Mouse (Mus musculus) ovary, adult 18-20 months (tissue): ENCODE measurements around the gene Epn1.
A peak's percentile ranks its signal among the peaks of the same experiment; 100 is the strongest.

ENCODE experiments used
- DNase-seq: peaks from one replicate; pipeline ENCODE4 v3.0.0; 2022; ENCODE audit warnings: low spot score, mixed read lengths

Epn1 gene

DNA sequence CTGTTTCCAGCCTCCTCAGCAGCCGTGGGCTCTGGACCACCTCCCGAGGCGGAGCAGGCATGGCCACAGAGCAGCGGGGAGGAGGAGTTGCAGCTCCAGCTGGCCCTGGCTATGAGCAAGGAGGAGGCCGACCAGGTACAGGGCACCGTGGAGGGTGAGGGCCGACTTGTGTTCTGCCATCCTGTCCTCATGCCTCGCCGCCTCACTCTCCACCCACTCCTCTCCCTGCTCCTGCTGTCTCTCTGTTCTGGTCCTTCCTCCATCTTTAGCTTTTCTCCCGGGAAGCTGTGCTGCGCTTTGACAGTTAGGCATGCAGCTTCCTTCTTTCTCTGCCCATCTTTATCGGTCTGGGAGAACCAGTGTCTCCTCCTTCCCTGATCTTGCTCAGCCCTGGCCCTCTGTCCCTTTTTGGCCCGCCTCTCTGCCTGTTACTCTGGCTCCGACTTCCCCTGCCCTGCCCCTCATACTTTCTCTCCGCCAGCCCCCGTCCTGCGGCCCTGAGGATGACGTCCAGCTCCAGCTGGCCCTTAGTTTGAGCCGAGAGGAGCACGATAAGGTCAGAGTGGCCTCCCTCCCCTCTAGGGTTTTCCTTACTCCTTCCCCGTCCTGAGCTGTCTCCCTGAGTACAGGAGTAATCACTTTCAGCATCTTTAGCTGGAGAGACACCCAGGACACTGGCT lies 12.9 kb downstream of the Epn1 start:
- DNase-seq = no peak

DNA sequence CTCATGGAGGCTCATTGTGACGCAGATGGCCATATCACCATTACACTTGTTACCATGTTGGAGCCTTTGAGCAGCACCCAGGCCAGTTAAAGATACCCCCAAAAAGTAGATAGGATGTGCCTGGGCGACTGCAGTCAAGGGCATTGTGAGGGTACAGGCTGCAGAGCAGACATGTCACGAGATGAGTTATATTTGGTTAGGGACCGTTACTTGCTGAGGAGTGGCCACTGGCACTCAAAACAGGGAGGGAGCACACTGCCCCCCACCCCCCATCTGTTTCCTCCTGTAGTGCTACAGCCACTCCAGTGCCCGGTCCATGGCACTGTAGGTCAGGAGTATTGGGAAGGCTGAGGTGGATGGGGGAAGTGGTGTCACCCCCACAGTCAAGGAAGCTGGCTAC lies 18.7 kb downstream of the Epn1 start:
- DNase-seq = no peak

GRCm38 (mm10) chr7:5099796-5100195 lies 19.8 kb downstream of the Epn1 start:
- DNase-seq = no peak

GRCm38 (mm10) chr7:5101066-5101663 lies 21.1 kb downstream of the Epn1 start:
- no peak for DNase-seq

DNA sequence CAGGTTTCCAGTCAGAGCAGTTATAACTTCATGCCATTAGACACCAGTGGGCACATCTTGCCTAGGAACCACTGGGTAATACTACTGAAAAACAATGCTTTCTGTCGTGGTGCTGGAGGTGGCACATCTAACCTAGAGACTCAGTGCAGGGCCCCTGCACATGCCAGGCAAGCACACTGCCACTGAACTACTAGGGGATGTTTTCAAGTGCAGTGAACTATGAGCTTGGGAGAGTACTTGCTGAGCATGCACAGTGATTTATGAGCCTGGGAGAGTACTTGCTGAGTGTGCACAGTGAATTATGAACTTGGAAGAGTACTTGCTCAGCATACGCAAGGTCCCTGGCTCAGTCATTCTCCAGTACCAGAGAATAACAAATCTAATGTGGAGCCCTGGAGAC lies 22.5 kb downstream of the Epn1 start:
- DNase-seq = no peak

DNA sequence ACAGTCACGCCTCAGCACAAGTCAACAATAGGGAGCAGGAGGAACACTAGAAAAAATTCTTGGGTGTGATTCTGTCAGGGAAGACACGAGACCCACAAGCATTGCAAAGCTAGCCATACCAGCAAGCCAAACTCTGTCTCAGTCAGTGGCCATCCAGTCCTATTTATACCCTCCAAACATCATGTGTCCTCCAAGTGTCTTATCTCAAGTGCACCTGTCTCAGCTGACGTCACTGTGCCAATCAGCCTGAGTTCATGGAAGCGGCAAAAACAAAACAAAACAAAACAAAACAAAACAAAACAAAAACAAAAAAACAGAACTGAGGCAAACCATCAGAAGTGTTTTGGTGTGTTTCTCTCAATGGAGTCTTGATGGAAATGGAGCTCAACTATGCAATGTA lies 28.2 kb downstream of the Epn1 start:
- DNase-seq = no peak

- DNase-seq = no peak
Observed at GRCm38 (mm10) chr7:5109301-5109700, 29.3 kb downstream of the Epn1 start.

DNA sequence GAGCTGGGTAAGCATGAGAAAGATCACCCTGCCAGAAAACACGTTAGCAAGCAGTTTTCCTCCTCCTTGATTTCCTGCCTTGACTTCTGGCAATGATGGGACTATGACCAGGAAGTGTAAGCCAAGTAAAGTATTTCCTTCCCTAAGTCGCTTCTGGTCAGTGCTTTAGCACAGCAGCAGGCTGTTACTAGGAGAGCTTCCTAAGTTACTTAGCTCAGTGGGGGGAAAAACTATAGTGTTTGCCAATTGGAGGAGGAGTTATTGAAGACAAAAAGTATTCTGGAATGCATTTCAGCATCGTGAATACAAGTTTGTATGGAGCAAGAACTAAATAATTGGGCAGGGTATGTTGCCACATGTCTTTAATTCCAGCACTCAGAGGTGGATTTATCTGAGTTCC lies 32.7 kb downstream of the Epn1 start:
- no peak for DNase-seq

GRCm38 (mm10) chr7:5116850-5117249 lies 36.8 kb downstream of the Epn1 start, which contains the start of gene Rfpl4:
Rfpl4 (minus strand) TSS chr7:5116950.
- no peak for DNase-seq

GRCm38 (mm10) chr7:5125078-5125477 lies 45.0 kb downstream of the Epn1 start:
- DNase-seq = no peak

DNA sequence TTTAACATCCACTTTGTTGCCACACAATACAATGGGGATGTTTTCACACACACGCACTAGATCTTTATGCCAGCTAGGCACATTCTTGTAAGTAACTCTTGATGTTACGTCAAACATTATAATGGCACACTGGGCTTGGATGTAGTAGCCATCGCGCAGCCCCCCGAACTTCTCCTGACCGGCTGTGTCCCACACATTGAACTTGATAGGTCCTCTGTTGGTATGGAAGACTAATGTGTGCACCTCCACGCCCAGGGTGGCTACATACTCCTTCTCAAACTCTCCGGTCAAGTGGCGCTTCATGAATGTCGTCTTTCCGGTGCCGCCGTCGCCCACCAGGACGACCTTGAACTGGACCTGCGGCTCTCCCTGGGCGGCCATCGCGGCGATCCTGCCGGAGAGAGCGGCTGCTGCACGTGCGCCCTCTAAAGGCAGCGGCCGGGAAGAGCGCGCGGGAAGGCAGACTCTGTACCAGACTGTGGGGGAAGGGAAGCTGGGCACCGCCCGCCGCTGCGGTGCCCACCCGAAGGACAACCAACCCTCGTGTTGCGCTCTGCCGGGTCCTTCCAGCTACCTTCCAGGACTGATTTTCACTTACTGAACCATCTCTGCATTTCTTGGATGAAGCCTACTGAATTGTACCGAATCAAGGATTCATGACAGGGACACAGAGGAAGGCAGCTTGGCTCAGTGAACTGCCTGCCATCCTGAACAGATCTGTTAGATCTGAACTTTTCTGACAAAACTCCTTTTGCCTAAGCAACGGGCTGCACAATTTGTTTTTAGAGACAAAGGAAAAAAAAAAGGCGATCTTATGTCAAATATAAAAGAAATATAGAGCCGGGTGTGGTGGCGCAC lies 45.7 kb downstream of the Epn1 start, which contains the start of gene Rasl2-9:
Rasl2-9 (minus strand) TSS at position 402 of the 858 bp plus-strand sequence.
- DNase-seq = peak; percentile 55
